Mouse (Mus musculus) brown adipose tissue, adult 24 weeks (tissue): ENCODE data around the gene Spred1. TPM values are rescaled to one million over a fixed set of nuclear protein-coding genes. Genes with fewer than 3 reads are reported as not detected.

Experiments used
- H3K27ac ChIP-seq: fragments of 200-500 bp; replicated peaks from 2 replicates; pipeline ENCODE4 v1.5.1; 2012; ENCODE audit warnings: low read depth, mild to moderate bottlenecking, low read length
- H3K4me1 ChIP-seq: fragments of 200-500 bp; 2 replicates; pipeline ENCODE4 v1.6.1; 2012; ENCODE audit warnings: low read length, mixed read lengths; ENCODE audit not compliant: control insufficient read depth, insufficient read depth, insufficient read length
- H3K4me3 ChIP-seq: fragments of 200-500 bp; 2 replicates; pipeline ENCODE4 v1.5.1; 2012; ENCODE audit warnings: low read depth, mild to moderate bottlenecking, low read length, moderate library complexity; ENCODE audit not compliant: insufficient read depth
- polyA plus RNA-seq: library from polyadenylated mRNA; stranded (reverse); fragments of >200 nt; gene quantifications from 2 replicates; pipeline ENCODE4 v1.2.4, GENCODE M21; 2012; ENCODE audit not compliant: missing spikeins, insufficient read depth, insufficient read length

Gene Spred1
- polyA plus RNA-seq, 1 experiment = 7.1 TPM

DNA sequence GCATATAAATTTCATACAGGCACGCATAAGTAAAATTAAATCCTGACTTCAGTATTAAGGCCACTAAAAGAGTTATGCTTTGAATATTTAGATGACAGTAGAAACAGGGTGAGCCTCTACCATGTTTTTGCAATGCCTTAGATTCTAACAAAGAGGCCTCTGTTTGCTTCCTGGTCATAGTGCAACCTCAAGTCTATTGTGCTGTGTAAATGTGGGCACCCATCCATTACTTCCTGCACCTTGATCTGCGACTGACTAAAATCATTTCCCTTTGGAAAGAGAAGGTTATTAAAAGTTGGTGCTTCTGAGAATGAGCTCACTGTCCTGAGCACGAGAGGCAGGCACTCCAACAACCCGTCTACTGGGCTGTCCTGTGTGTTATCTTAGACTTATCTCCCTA, 64.4 kb downstream of the Spred1 start:
- Histone ChIP-seq H3K27ac (no peak overlapping the region), H3K4me1 (peaks cover 2% of the 10 kb centered on the region; the same call in 1 of the 2 replicates), H3K4me3 (no peak overlapping the region)

DNA sequence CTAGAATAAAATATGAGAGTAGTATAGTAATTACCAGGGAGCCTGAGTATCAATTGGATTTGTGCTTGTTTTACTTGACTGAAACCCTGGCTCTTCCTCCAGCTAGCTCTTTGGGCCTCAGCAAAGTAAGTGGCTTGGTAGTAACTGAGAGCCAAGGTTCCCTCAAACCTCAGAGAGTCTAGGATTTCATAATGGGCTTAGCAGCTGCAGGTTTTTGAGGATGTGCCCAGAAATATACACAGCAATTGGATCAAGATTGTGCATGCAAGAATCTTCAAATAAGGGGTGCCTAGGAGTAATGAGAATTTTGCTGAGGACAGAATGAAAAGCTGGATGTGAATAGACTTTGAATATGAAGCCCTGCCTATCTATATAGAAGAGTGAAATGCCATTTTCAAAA, 69.7 kb downstream of the Spred1 start:
- Histone ChIP-seq H3K4me1 (peaks cover 7% of the 10 kb centered on the region), H3K4me3 (no peak overlapping the region), H3K27ac (no peak overlapping the region)

- no peak overlapping the region for H3K4me3 ChIP-seq
- peaks cover 11% of the 10 kb centered on the region for H3K4me1 ChIP-seq
- H3K27ac ChIP-seq = peak overlapping the region; percentile 75
Measured at GRCm38 (mm10) chr2:117194309-117194708, 73.1 kb downstream of the Spred1 start.

GRCm38 (mm10) chr2:117195151-117195550, 74.0 kb downstream of the Spred1 start:
- peaks cover 11% of the 10 kb centered on the region for H3K4me1 ChIP-seq
- H3K4me3 ChIP-seq = no peak overlapping the region
- H3K27ac ChIP-seq = peak overlapping the region; percentile 24; the same call in 1 of the 2 replicates

- peak overlapping the region; percentile 70 for H3K27ac ChIP-seq
- H3K4me3 ChIP-seq = no peak overlapping the region
- H3K4me1 ChIP-seq = peaks cover 11% of the 10 kb centered on the region
Measured at GRCm38 (mm10) chr2:117195578-117195977, 74.4 kb downstream of the Spred1 start.

DNA sequence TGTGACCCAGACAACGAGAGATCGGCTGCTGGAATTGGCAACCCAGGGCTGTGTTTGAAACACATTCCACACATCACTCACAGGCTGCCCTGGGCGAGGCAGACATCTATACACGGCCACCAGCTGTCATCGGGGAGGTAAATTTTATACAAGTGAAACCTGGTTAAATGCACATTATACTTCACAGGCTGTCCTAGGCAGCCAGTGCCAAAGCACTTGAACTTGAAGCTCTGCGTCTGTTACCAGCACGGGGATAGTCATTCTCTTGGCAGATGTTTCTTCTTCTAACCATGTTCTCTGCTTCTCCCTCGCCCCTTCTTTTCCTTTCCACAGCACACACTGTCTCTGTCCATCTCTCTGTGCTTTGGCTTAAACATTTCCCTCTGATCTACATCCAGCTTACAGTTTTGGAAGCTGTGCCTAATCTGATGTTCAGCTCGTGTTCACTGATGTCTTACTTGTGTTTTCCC, 79.7 kb downstream of the Spred1 start:
- peaks cover 4% of the 10 kb centered on the region; the same call in 1 of the 2 replicates for H3K4me1 ChIP-seq
- no peak overlapping the region for H3K4me3 ChIP-seq
- H3K27ac ChIP-seq = no peak overlapping the region

- no peaks in the 10 kb centered on the region for H3K4me1 ChIP-seq
- H3K27ac ChIP-seq = no peak overlapping the region
- H3K4me3 ChIP-seq = no peak overlapping the region
Measured at GRCm38 (mm10) chr2:117203350-117203749, 82.2 kb downstream of the Spred1 start.

DNA sequence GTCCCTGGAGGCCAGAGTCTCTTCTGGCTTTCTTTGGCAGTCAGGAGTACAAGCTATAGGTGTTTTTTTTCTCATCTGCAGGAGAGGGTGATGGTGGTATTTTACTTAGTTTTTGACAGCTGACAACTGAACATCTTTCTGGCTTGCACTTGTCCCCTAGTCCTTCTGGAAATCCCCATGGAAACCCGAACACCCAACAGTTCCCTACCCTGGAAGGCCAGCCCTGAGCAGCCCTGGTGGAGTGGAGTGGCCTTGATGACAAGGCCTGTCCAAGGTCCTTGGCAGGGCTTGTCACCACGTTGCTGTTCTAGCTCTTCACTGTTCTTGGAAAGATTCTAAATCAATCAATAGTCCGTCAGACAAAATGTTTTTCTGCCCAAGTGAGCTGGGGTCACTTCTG, 83.4 kb downstream of the Spred1 start:
- H3K4me1 ChIP-seq = no peaks in the 10 kb centered on the region
- no peak overlapping the region for H3K4me3 ChIP-seq
- H3K27ac ChIP-seq = no peak overlapping the region

GRCm38 (mm10) chr2:117205066-117205465, 83.9 kb downstream of the Spred1 start:
- Histone ChIP-seq H3K4me1 (no peaks in the 10 kb centered on the region), H3K27ac (no peak overlapping the region), H3K4me3 (no peak overlapping the region)

DNA sequence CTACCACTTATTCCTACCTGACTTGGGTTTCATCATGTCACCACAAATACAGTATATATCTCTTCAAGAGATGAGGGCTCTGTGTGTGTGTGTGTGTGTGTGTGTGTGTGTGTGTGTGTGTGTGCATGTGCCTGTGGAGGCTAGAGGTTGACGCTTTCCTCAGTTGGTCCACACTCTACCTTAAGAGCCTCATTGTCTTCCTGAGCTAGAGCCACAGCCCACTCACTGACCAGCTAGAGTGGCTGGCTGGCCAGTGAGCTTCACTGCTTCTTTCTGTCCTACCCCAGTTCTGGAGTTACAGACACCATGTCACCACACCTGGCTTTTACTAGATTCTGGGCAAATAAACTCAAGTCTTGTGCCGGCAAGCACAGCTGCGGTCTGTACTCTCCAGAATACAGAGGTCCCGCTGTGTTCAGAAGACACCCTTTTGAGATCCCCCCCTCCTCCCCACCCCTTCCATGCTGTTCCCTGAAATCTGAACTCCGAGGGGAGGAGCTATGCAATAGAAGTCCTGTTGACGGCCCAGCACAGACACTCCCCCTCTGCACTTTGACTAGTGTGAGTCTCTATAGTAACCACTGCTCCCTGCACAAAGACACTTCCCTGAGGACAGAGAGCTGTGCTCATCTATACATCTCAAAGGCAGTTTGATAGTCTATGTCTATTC, 89.4 kb downstream of the Spred1 start:
- no peak overlapping the region for H3K27ac ChIP-seq
- H3K4me1 ChIP-seq = no peaks in the 10 kb centered on the region
- H3K4me3 ChIP-seq = no peak overlapping the region

DNA sequence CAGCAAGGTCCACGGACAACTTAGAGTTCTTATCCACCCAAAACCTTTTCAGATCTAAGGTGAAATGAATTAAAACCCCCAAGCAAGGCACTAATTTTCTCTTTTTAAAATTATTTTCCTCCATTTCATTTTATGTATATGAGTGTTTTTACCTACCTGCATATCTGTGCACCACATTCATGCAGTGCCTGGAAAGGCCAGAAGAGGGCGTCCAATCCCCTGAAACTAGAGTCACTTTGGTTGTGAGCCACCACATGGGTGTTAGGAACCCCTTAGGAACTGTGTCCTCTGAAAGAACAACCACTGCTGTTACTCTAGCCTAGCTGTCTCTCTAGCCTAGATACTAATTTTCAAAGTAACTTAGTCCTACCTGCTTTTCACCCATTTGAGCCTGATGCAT, 95.0 kb downstream of the Spred1 start:
- H3K4me1 ChIP-seq = no peaks in the 10 kb centered on the region
- H3K4me3 ChIP-seq = no peak overlapping the region
- no peak overlapping the region for H3K27ac ChIP-seq

DNA sequence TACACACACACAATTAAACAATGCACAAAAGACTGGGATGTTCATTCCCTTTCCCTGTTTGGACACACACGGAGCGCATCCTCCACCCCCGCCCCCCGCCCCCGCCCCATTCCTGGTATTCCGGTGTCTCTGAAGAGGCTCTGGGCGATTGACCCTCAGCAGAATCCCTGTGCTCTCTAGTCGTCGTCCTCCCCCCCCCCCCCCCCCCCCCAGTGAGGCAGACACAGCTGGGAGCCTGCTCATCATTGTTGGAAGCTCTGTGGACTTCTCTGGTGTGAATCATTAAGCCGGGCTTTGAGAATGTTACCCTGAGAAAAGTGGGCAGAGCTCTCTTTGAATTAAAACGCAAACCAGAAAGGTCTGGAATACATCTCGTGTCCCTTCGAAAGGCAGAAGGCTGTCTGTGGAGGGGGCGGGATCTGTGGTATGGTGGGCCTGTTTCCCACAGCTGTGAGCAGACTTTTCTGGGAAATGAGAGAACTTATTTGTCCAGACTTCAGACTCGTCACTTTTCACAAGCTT, 96.6 kb downstream of the Spred1 start:
- H3K4me1 ChIP-seq = no peaks in the 10 kb centered on the region
- H3K4me3 ChIP-seq = no peak overlapping the region
- H3K27ac ChIP-seq = no peak overlapping the region

DNA sequence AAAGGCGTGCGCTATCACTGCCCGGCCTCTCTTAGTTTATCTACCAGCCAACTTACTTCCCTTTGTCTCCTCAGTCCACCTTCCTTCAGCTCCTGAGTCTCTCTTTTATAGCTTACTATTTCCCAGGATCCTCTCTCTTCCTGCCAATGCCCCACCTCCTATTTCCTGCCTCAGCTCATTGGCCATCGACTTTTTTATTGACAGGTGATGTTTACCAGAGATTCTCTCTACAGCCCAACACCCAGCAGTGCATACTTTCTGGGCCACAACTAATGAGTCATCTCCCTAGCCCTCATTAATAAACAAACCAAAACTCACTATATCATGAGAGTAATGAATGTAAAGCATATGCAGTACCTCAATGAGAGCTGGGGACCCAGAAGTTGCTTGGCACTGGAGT, 98.4 kb downstream of the Spred1 start:
- Histone ChIP-seq H3K27ac (no peak overlapping the region), H3K4me1 (no peaks in the 10 kb centered on the region)

GRCm38 (mm10) chr2:117222651-117223050, 101.5 kb downstream of the Spred1 start:
- Histone ChIP-seq H3K27ac (no peak overlapping the region), H3K4me3 (no peak overlapping the region), H3K4me1 (no peaks in the 10 kb centered on the region)

More for the DNA sequence above, 98.4 kb downstream of the Spred1 start:
- H3K4me3 ChIP-seq = no peak overlapping the region

GRCm38 (mm10) chr2:117228601-117229125, 107.5 kb downstream of the Spred1 start:
- no peaks in the 10 kb centered on the region for H3K4me1 ChIP-seq
- no peak overlapping the region for H3K27ac ChIP-seq
- no peak overlapping the region for H3K4me3 ChIP-seq

GRCm38 (mm10) chr2:117230261-117230660, 109.1 kb downstream of the Spred1 start:
- Histone ChIP-seq H3K27ac (no peak overlapping the region), H3K4me3 (no peak overlapping the region), H3K4me1 (no peaks in the 10 kb centered on the region)
